Mouse (Mus musculus): Measurements from ENCODE around the gene Timp2.

- TF ChIP-seq CTCF (IDR thresholded peaks at IDR 0.05; ENCODE audit: low read depth, low read length) (no peak), TAL1 (conservative IDR thresholded peaks at IDR 0.05; ENCODE audit: low read depth, low read length) (no peak), GATA2 (IDR thresholded peaks at IDR 0.05; ENCODE audit: borderline replicate concordance, low read depth, low read length) (no peak), POLR2AphosphoS5 (IDR thresholded peaks at IDR 0.05; ENCODE audit: insufficient replicate concordance, low read depth, low read length) (no peak), GATA1 (IDR thresholded peaks at IDR 0.05; ENCODE audit: borderline replicate concordance, low read length) (no peak)
Measured at GRCm38 (mm10) chr11:118312132-118312723, 43.3 kb downstream of the Timp2 start.

Data from G1E (cell line).